In genomic region chr13:5869433-5869832, GRCm38 (mm10) we compare ENCODE assay signal across 8 mouse cellular contexts. TPM values are rescaled to one million over a fixed set of nuclear protein-coding genes. Genes with fewer than 3 reads are reported as not detected.
DNase-seq lines count a peak whose midpoint lies in the region; ATAC-seq and TF ChIP-seq lines count a peak whose summit lies in the region.

No protein-coding gene starts in this region.

- intact Hi-C loops in gastrocnemius, adult 2 months (cut with DNase I) = loop anchor here (5.0 to 10.0 kb wide), 4 partner anchors 435 to 1202 kb away; no protein-coding TSS in a partner anchor

- H3K27me3 ChIP-seq in lung, embryonic 14.5 days (ENCODE audit: insufficient read depth, low read length) = no peaks in the 10 kb centered on the region
- H3K27me3 ChIP-seq in heart, embryonic 15.5 days = no peaks in the 10 kb centered on the region
- H3K27me3 ChIP-seq in stomach, embryonic 16.5 days (ENCODE audit: control insufficient read depth, insufficient read depth, low read length) = no peaks in the 10 kb centered on the region

- peaks cover 45% of the 10 kb centered on the region for H3K36me3 ChIP-seq in lung, embryonic 14.5 days (ENCODE audit: insufficient read depth)
- H3K36me3 ChIP-seq in heart, embryonic 15.5 days = peaks cover 35% of the 10 kb centered on the region
- H3K36me3 ChIP-seq in stomach, embryonic 16.5 days (ENCODE audit: control insufficient read depth, insufficient read depth, low read length) = peaks cover 19% of the 10 kb centered on the region; the same call in 1 of the 2 replicates

- 29% methylated on average over 5 of the region's 5 CpGs for WGBS in lung, embryonic 14.5 days
- WGBS in heart, embryonic 15.5 days = 40% methylated on average over 5 of the region's 5 CpGs
- 40% methylated on average over 5 of the region's 5 CpGs for WGBS in stomach, embryonic 16.5 days

- peak overlapping the region; percentile 46 for H3K4me3 ChIP-seq in gastrocnemius, adult 2 months
- H3K4me3 ChIP-seq in lung, embryonic 14.5 days (ENCODE audit: low read depth, low read length) = no peak overlapping the region
- no peak overlapping the region for H3K4me3 ChIP-seq in heart, embryonic 15.5 days
- H3K4me3 ChIP-seq in stomach, embryonic 16.5 days (replicated peaks; ENCODE audit: low read length) = no peak overlapping the region

- H3K9me3 ChIP-seq in lung, embryonic 14.5 days (ENCODE audit: low read depth, low read length) = no peaks in the 10 kb centered on the region
- no peaks in the 10 kb centered on the region for H3K9me3 ChIP-seq in heart, embryonic 15.5 days (replicated peaks)
- no peaks in the 10 kb centered on the region for H3K9me3 ChIP-seq in stomach, embryonic 16.5 days (replicated peaks; ENCODE audit: control insufficient read depth, low read length)

- H3K4me2 ChIP-seq in lung, embryonic 14.5 days = peak overlapping the region; percentile 34; the same call in 1 of the 2 replicates
- peak overlapping the region; percentile 23; the same call in 1 of the 2 replicates for H3K4me2 ChIP-seq in heart, embryonic 15.5 days
- peak overlapping the region; percentile 11 for H3K4me2 ChIP-seq in stomach, embryonic 16.5 days (ENCODE audit: low read depth, low read length)

- no peak for TF ChIP-seq CTCF in gastrocnemius, adult 2 months (IDR thresholded peaks at IDR 0.05)
- no peak for TF ChIP-seq CTCF in lung, embryonic 14.5 days (IDR thresholded peaks at IDR 0.05; ENCODE audit: low read depth)

- peaks cover 11% of the 10 kb centered on the region for H3K4me1 ChIP-seq in lung, embryonic 14.5 days (ENCODE audit: insufficient read depth)
- H3K4me1 ChIP-seq in heart, embryonic 15.5 days (replicated peaks) = peaks cover 44% of the 10 kb centered on the region
- H3K4me1 ChIP-seq in stomach, embryonic 16.5 days (ENCODE audit: control insufficient read depth, insufficient read depth, low read length) = peaks cover 30% of the 10 kb centered on the region

- H3K9ac ChIP-seq in lung, embryonic 14.5 days = no peak overlapping the region
- no peak overlapping the region for H3K9ac ChIP-seq in heart, embryonic 15.5 days
- no peak overlapping the region for H3K9ac ChIP-seq in stomach, embryonic 16.5 days (ENCODE audit: low read length)

- DNase-seq in gastrocnemius, adult 2 months = no peak
- no peak for DNase-seq in gastrocnemius, postnatal 10 days
- peak; percentile 55 for DNase-seq in lung, embryonic 14.5 days
- DNase-seq in lung, postnatal 36 days = no peak
- DNase-seq in MN1 (ENCODE audit: low spot score) = no peak
- DNase-seq in thymus, adult 18-20 months = no peak

- H3K27ac ChIP-seq in gastrocnemius, adult 2 months = peak overlapping the region; percentile 80
- H3K27ac ChIP-seq in lung, embryonic 14.5 days (ENCODE audit: low read depth) = peak overlapping the region; percentile 80
- peak overlapping the region; percentile 77 for H3K27ac ChIP-seq in heart, embryonic 15.5 days
- H3K27ac ChIP-seq in stomach, embryonic 16.5 days (ENCODE audit: low read length) = peak overlapping the region; percentile 77

- ATAC-seq in lung, embryonic 14.5 days (ENCODE audit: insufficient read depth) = no peak
- no peak for ATAC-seq in heart, embryonic 15.5 days (replicated peaks; ENCODE audit: insufficient number of reproducible peaks, insufficient read depth, low FRiP score, low read depth)
- ATAC-seq in stomach, embryonic 16.5 days (ENCODE audit: insufficient read depth, low FRiP score) = no peak

RNA-seq across cellular contexts. Expression of gene Klf6, which starts 8.2 kb away (rescaled TPM):
- 10 to 100 TPM; 23.9 to 34.5 TPM for total RNA-seq in gastrocnemius, adult 2 months (2021)
- 10 to 100 TPM; 33.5 to 36.5 TPM for total RNA-seq in gastrocnemius, postnatal 10 days (2021)
- 57.2 and 59.6 TPM in 2 replicates for polyA plus RNA-seq in lung, embryonic 14.5 days (2014; fragmentation: Nextera tagmentation; extraction: Ambion mirVana)
- 75.0 and 80.9 TPM in 2 replicates for polyA plus RNA-seq in heart, embryonic 15.5 days (2015; fragmentation: Nextera tagmentation; extraction: Ambion mirVana)
- polyA plus RNA-seq in stomach, embryonic 16.5 days (2015; fragmentation: Nextera tagmentation; extraction: Ambion mirVana) = 99.4 and 107 TPM in 2 replicates
